In genomic region chr10:116382826-116383685, GRCm38 (mm10) we compare ENCODE assay signal across 13 mouse cellular contexts.
DNase-seq lines count a peak whose midpoint lies in the region; ATAC-seq lines count a peak whose summit lies in the region.
"Had no signal": no experiment of that assay in that cellular context is flagged by ENCODE, and none has a peak within 500 bp of the region (broad histone marks: within the 10 kb centered on the region; RNA-seq: fewer than 3 reads in every experiment).

No protein-coding gene starts in this region.

- 44% methylated on average over 13 of the region's 13 CpGs for WGBS in neural tube, embryonic 11.5 days
- WGBS in embryonic facial prominence, embryonic 11.5 days = 56% methylated on average over 13 of the region's 13 CpGs
- 47% methylated on average over 13 of the region's 13 CpGs for WGBS in kidney, embryonic 16.5 days

- peak; percentile 76 for ATAC-seq in neural tube, embryonic 11.5 days (ENCODE audit: insufficient read depth, low FRiP score, low TSS enrichment)
- 0 out of 2 replicates have a peak, but pooled peaks have one; percentile 48 for ATAC-seq in embryonic facial prominence, embryonic 11.5 days (replicated peaks; ENCODE audit: insufficient number of reproducible peaks, low FRiP score, low TSS enrichment, low read depth)
- peak; percentile 82 for ATAC-seq in kidney, embryonic 16.5 days (ENCODE audit: low FRiP score, low TSS enrichment)

- H3K27me3 ChIP-seq in neural tube, embryonic 11.5 days (ENCODE audit: control insufficient read depth, insufficient read depth, low read length) = no peaks in the 10 kb centered on the region
- H3K27me3 ChIP-seq in embryonic facial prominence, embryonic 11.5 days (ENCODE audit: control insufficient read depth, insufficient read depth, low read length) = no peaks in the 10 kb centered on the region
- H3K27me3 ChIP-seq in kidney, embryonic 16.5 days (ENCODE audit: insufficient read depth, low read length) = no peaks in the 10 kb centered on the region
- H3K27me3 ChIP-seq: lung, embryonic 15.5 days had no signal

- no peak overlapping the region for H3K9ac ChIP-seq in neural tube, embryonic 11.5 days (ENCODE audit: low read length)
- H3K9ac ChIP-seq in embryonic facial prominence, embryonic 11.5 days (replicated peaks; ENCODE audit: low read length) = no peak overlapping the region
- H3K9ac ChIP-seq in kidney, embryonic 16.5 days (replicated peaks; ENCODE audit: low read length) = no peak overlapping the region; the same call in 1 of the 2 replicates
- H3K9ac ChIP-seq: lung, embryonic 15.5 days had no signal

- H3K27ac ChIP-seq in neural tube, embryonic 11.5 days (ENCODE audit: low read depth, low read length) = no peak overlapping the region
- H3K27ac ChIP-seq in embryonic facial prominence, embryonic 11.5 days (replicated peaks; ENCODE audit: low read depth, low read length) = no peak overlapping the region
- H3K27ac ChIP-seq in kidney, embryonic 16.5 days (ENCODE audit: low read length) = peak overlapping the region; percentile 52
- H3K27ac ChIP-seq: left cerebral cortex, adult 2 months; lung, embryonic 15.5 days; stomach, postnatal 0 days had no signal

- peaks cover 3% of the 10 kb centered on the region; the same call in 1 of the 2 replicates for H3K4me1 ChIP-seq in neural tube, embryonic 11.5 days (ENCODE audit: control insufficient read depth, insufficient read depth, low read length)
- no peaks in the 10 kb centered on the region for H3K4me1 ChIP-seq in embryonic facial prominence, embryonic 11.5 days (ENCODE audit: control insufficient read depth, insufficient read depth, low read length)
- peaks cover 17% of the 10 kb centered on the region for H3K4me1 ChIP-seq in kidney, embryonic 16.5 days (ENCODE audit: insufficient read depth, low read length)

- DNase-seq in neural tube, embryonic 11.5 days (ENCODE audit: low spot score) = no peak
- no peak for DNase-seq in neural tube, embryonic 10.5 days (ENCODE audit: extremely low spot score, low spot score)
- DNase-seq in embryonic facial prominence, embryonic 11.5 days (ENCODE audit: low spot score) = peak; percentile 36
- DNase-seq in right cerebral cortex, adult 18-20 months = no peak
- DNase-seq in thymus, adult 18-20 months = no peak
- DNase-seq in cerebellum, postnatal 10 days = no peak
- DNase-seq: cerebellum, adult 8-10 months; liver; right cerebral cortex, postnatal 4 days had no signal

- H3K36me3 ChIP-seq in neural tube, embryonic 11.5 days (ENCODE audit: control insufficient read depth, insufficient read depth, low read length) = no peaks in the 10 kb centered on the region
- H3K36me3 ChIP-seq in embryonic facial prominence, embryonic 11.5 days (replicated peaks; ENCODE audit: control insufficient read depth, insufficient read depth, low read depth, low read length) = no peaks in the 10 kb centered on the region
- H3K36me3 ChIP-seq in kidney, embryonic 16.5 days (ENCODE audit: insufficient read depth, low read length) = no peaks in the 10 kb centered on the region
- H3K36me3 ChIP-seq: lung, embryonic 15.5 days had no signal

- H3K4me2 ChIP-seq in neural tube, embryonic 11.5 days (ENCODE audit: low read depth) = no peak overlapping the region
- no peak overlapping the region for H3K4me2 ChIP-seq in embryonic facial prominence, embryonic 11.5 days (ENCODE audit: low read depth, low read length)
- H3K4me2 ChIP-seq in kidney, embryonic 16.5 days (replicated peaks; ENCODE audit: low read depth, low read length) = no peak overlapping the region
- H3K4me2 ChIP-seq: lung, embryonic 15.5 days had no signal

- no peaks in the 10 kb centered on the region for H3K9me3 ChIP-seq in neural tube, embryonic 11.5 days (ENCODE audit: control insufficient read depth, low read length)
- no peaks in the 10 kb centered on the region for H3K9me3 ChIP-seq in embryonic facial prominence, embryonic 11.5 days (replicated peaks; ENCODE audit: control insufficient read depth, low read length)
- no peaks in the 10 kb centered on the region for H3K9me3 ChIP-seq in kidney, embryonic 16.5 days (ENCODE audit: low read length)
- H3K9me3 ChIP-seq: lung, embryonic 15.5 days had no signal

- H3K4me3 ChIP-seq in neural tube, embryonic 11.5 days (ENCODE audit: low read depth, low read length) = no peak overlapping the region
- no peak overlapping the region for H3K4me3 ChIP-seq in embryonic facial prominence, embryonic 11.5 days (ENCODE audit: low read depth, low read length)
- H3K4me3 ChIP-seq in kidney, embryonic 16.5 days (ENCODE audit: low read length) = no peak overlapping the region
- H3K4me3 ChIP-seq: left cerebral cortex, adult 2 months; lung, embryonic 15.5 days had no signal
